27 mouse cellular contexts compared by ENCODE assay signal in genomic region chr1:34044675-34045074, GRCm38 (mm10).
DNase-seq lines count a peak whose midpoint lies in the region; ATAC-seq and TF ChIP-seq lines count a peak whose summit lies in the region.
"Had no signal": no experiment of that assay in that cellular context is flagged by ENCODE, and none has a peak within 500 bp of the region (broad histone marks: within the 10 kb centered on the region; RNA-seq: fewer than 3 reads in every experiment).

No protein-coding gene starts in this region.

- no peak for TF ChIP-seq POLR2A in embryonic fibroblast, embryonic 13.5 days (IDR thresholded peaks at IDR 0.05; ENCODE audit: low read depth, low read length)

- peak overlapping the region; percentile 54 for H3K27ac ChIP-seq in heart, embryonic 16.5 days (ENCODE audit: low read length)
- no peak overlapping the region for H3K27ac ChIP-seq in heart, embryonic 11.5 days (ENCODE audit: low read depth, low read length)
- peak overlapping the region; percentile 82 for H3K27ac ChIP-seq in embryonic fibroblast, embryonic 13.5 days (ENCODE audit: insufficient read depth, low read length)
- no peak overlapping the region for H3K27ac ChIP-seq in hindbrain, postnatal 0 days
- no peak overlapping the region for H3K27ac ChIP-seq in intestine, embryonic 16.5 days (ENCODE audit: low read length)
- H3K27ac ChIP-seq: forebrain, embryonic 15.5 days; hindbrain, embryonic 13.5 days; kidney, postnatal 0 days; midbrain, embryonic 13.5 days; neural tube, embryonic 13.5 days had no signal

- H3K4me3 ChIP-seq in heart, embryonic 16.5 days (ENCODE audit: low read length): no peak overlapping the region
- H3K4me3 ChIP-seq in heart, embryonic 11.5 days (ENCODE audit: low read depth, low read length): no peak overlapping the region
- no peak overlapping the region for H3K4me3 ChIP-seq in embryonic fibroblast, embryonic 13.5 days (ENCODE audit: insufficient read depth, low read length)
- H3K4me3 ChIP-seq in hindbrain, postnatal 0 days (ENCODE audit: low read length): no peak overlapping the region
- H3K4me3 ChIP-seq in intestine, embryonic 16.5 days (ENCODE audit: low read length): no peak overlapping the region
- H3K4me3 ChIP-seq: forebrain, embryonic 15.5 days; hindbrain, embryonic 13.5 days; midbrain, embryonic 13.5 days; neural tube, embryonic 13.5 days had no signal

- H3K4me2 ChIP-seq in heart, embryonic 16.5 days (ENCODE audit: low read depth, low read length): no peak overlapping the region
- H3K4me2 ChIP-seq in heart, embryonic 11.5 days: no peak overlapping the region
- H3K4me2 ChIP-seq in hindbrain, postnatal 0 days (ENCODE audit: low read depth, low read length): no peak overlapping the region
- H3K4me2 ChIP-seq in intestine, embryonic 16.5 days (ENCODE audit: low read depth, low read length): no peak overlapping the region
- H3K4me2 ChIP-seq: forebrain, embryonic 15.5 days; hindbrain, embryonic 13.5 days; liver, embryonic 11.5 days; midbrain, embryonic 13.5 days; neural tube, embryonic 13.5 days had no signal

- H3K9ac ChIP-seq in heart, embryonic 16.5 days (ENCODE audit: low read length): no peak overlapping the region
- no peak overlapping the region for H3K9ac ChIP-seq in heart, embryonic 11.5 days (ENCODE audit: low read depth, low read length)
- no peak overlapping the region for H3K9ac ChIP-seq in hindbrain, postnatal 0 days (replicated peaks; ENCODE audit: low read length)
- H3K9ac ChIP-seq in intestine, embryonic 16.5 days (ENCODE audit: low read depth, low read length): no peak overlapping the region
- H3K9ac ChIP-seq: forebrain, embryonic 15.5 days; hindbrain, embryonic 13.5 days; liver, postnatal 0 days; midbrain, embryonic 13.5 days; neural tube, embryonic 13.5 days had no signal

- TF ChIP-seq CTCF in embryonic fibroblast, embryonic 13.5 days (IDR thresholded peaks at IDR 0.05; ENCODE audit: borderline replicate concordance, insufficient read depth, low read length): no peak
- TF ChIP-seq CTCF in hindbrain, postnatal 0 days (IDR thresholded peaks at IDR 0.05; ENCODE audit: low read depth): no peak

- no peak for ATAC-seq in heart, embryonic 16.5 days (replicated peaks; ENCODE audit: extremely low read depth, insufficient read depth, low FRiP score)
- no peak for ATAC-seq in heart, embryonic 11.5 days (replicated peaks; ENCODE audit: insufficient number of reproducible peaks, low FRiP score, low TSS enrichment)
- ATAC-seq in hindbrain, postnatal 0 days: no peak
- no peak for ATAC-seq in intestine, embryonic 16.5 days
- ATAC-seq: CD4-positive, CD25-positive, alpha-beta regulatory T cell, adult 4 months; forebrain, embryonic 15.5 days; inflammation-experienced regulatory T-cells, adult 6 months; liver, postnatal 0 days; midbrain, embryonic 13.5 days; Patski had no signal

- H3K36me3 ChIP-seq in heart, embryonic 16.5 days (ENCODE audit: control insufficient read depth, insufficient read depth): no peaks in the 10 kb centered on the region
- H3K36me3 ChIP-seq in heart, embryonic 11.5 days (ENCODE audit: control insufficient read depth, insufficient read depth, low read length): no peaks in the 10 kb centered on the region
- no peaks in the 10 kb centered on the region for H3K36me3 ChIP-seq in hindbrain, postnatal 0 days (ENCODE audit: insufficient read depth, low read length)
- H3K36me3 ChIP-seq in intestine, embryonic 16.5 days (ENCODE audit: control insufficient read depth, insufficient read depth, low read length): no peaks in the 10 kb centered on the region
- H3K36me3 ChIP-seq: forebrain, embryonic 15.5 days; hindbrain, embryonic 13.5 days; midbrain, embryonic 13.5 days; neural tube, embryonic 13.5 days had no signal

- DNase-seq in 3T3-L1 (ENCODE audit: low read depth, low spot score): peak; percentile 95
- peak; percentile 66 for DNase-seq in Muller cell, postnatal 12 days (ENCODE audit: inconsistent ontology term)
- DNase-seq in hindbrain, postnatal 0 days (ENCODE audit: low spot score): no peak
- DNase-seq in embryo, embryonic 9.5 days (ENCODE audit: extremely low spot score): no peak
- DNase-seq: adrenal gland, adult 2 months; cerebellum, adult 18-20 months; gastrocnemius, postnatal 14 days; heart, postnatal 14 days; kidney, adult 2 months; layer of hippocampus, adult 9-11 months; liver, postnatal 0 days; lung, postnatal 14 days; retina, postnatal 1 day; thymus, postnatal 14 days had no signal

- no peaks in the 10 kb centered on the region for H3K27me3 ChIP-seq in heart, embryonic 16.5 days (ENCODE audit: control insufficient read depth, insufficient read depth, low read length)
- H3K27me3 ChIP-seq in heart, embryonic 11.5 days (ENCODE audit: control insufficient read depth, insufficient read depth, low read length): no peaks in the 10 kb centered on the region
- no peaks in the 10 kb centered on the region for H3K27me3 ChIP-seq in hindbrain, postnatal 0 days (ENCODE audit: insufficient read depth, low read length)
- H3K27me3 ChIP-seq in intestine, embryonic 16.5 days (replicated peaks; ENCODE audit: control insufficient read depth, insufficient read depth, low read length): no peaks in the 10 kb centered on the region
- H3K27me3 ChIP-seq: forebrain, embryonic 15.5 days; hindbrain, embryonic 13.5 days; midbrain, embryonic 13.5 days; neural tube, embryonic 13.5 days; Patski had no signal

- H3K9me3 ChIP-seq in heart, embryonic 16.5 days (replicated peaks; ENCODE audit: control insufficient read depth, low read length): no peaks in the 10 kb centered on the region
- no peaks in the 10 kb centered on the region for H3K9me3 ChIP-seq in heart, embryonic 11.5 days (replicated peaks; ENCODE audit: control insufficient read depth, low read length)
- H3K9me3 ChIP-seq in hindbrain, postnatal 0 days (ENCODE audit: low read length): no peaks in the 10 kb centered on the region
- no peaks in the 10 kb centered on the region for H3K9me3 ChIP-seq in intestine, embryonic 16.5 days (ENCODE audit: control insufficient read depth, low read length)
- H3K9me3 ChIP-seq: forebrain, embryonic 15.5 days; hindbrain, embryonic 13.5 days; midbrain, embryonic 13.5 days; neural tube, embryonic 13.5 days had no signal

- WGBS in heart, embryonic 16.5 days: 53% methylated on average over 3 of the region's 3 CpGs
- WGBS in heart, embryonic 11.5 days (ENCODE audit: insufficient replicate concordance): 57% methylated on average over 3 of the region's 3 CpGs
- WGBS in hindbrain, postnatal 0 days: 60% methylated on average over 3 of the region's 3 CpGs
- 49% methylated on average over 3 of the region's 3 CpGs for WGBS in intestine, embryonic 16.5 days

- peaks cover 16% of the 10 kb centered on the region for H3K4me1 ChIP-seq in heart, embryonic 16.5 days (ENCODE audit: control insufficient read depth, insufficient read depth, low read length)
- H3K4me1 ChIP-seq in heart, embryonic 11.5 days (ENCODE audit: control insufficient read depth, insufficient read depth, low read length): peaks cover 8% of the 10 kb centered on the region
- peaks cover 25% of the 10 kb centered on the region for H3K4me1 ChIP-seq in embryonic fibroblast, embryonic 13.5 days (ENCODE audit: control insufficient read depth, insufficient read depth, low read length)
- H3K4me1 ChIP-seq in hindbrain, postnatal 0 days (ENCODE audit: insufficient read depth, low read length): no peaks in the 10 kb centered on the region; the same call in 1 of the 2 replicates
- H3K4me1 ChIP-seq in intestine, embryonic 16.5 days (ENCODE audit: control insufficient read depth, insufficient read depth, low read length): no peaks in the 10 kb centered on the region

Comparison
In these comparisons a context has a peak if more than half of its experiments do, and no peak if none do; other contexts are left out.
1. H3K27ac ChIP-seq: peak in heart, embryonic 16.5 days (single experiment) and embryonic fibroblast, embryonic 13.5 days (single experiment); none in heart, embryonic 11.5 days (single experiment), hindbrain, postnatal 0 days (single experiment) and intestine, embryonic 16.5 days (single experiment).
2. DNase-seq: peak in 3T3-L1 (single experiment) and Muller cell, postnatal 12 days (single experiment); none in hindbrain, postnatal 0 days (single experiment) and embryo, embryonic 9.5 days (single experiment).